Mouse (Mus musculus): ENCODE data around the gene Mrap. TPM values are rescaled to one million over a fixed set of nuclear protein-coding genes. Genes with fewer than 3 reads are reported as not detected.

Mrap gene
- 22.1 and 22.5 TPM in 2 replicates for polyA plus RNA-seq (2015; fragmentation: Nextera tagmentation; extraction: Ambion mirVana)

DNA sequence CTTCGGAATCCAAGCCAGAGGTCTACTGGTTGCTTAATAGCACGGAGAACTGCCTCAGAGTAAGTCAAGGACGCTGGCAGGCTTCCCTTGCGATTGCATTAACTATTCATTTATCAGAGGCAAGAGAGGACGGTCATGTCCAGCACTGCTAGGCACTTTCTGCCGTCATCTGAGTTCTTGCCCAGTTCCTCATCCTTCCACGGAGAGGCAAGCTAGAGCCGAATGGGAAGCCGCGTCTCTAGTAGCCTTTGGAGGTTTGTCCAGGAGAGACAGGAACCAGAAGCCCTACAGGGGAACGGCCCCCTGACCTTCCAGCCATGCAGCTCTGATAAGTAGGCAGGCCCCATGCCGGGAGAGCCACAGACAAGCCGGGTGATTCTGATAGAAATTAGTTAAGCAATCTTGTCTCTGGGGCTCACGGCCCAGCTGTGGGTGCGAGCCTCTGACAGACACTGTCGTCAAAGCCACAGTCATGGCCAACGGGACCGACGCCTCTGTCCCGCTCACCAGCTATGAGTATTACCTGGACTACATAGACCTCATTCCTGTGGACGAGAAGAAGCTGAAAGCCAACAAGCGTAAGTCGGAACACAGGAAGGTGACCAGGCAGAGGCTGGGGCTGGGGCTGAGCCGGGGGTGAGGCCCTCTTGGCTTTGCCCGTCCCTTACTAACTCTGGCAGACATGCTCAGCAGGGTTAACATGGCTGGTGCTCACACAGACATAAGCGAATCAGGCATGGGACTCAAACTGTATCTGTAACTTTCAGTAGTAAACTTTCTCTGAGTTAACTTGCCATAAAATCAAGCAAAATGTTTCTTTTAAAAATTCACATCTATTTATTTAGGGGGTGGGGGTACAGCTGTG lies at the start of gene Mrap:
Gene Mrap (plus strand): TSS at position 116 of the 865 bp plus-strand sequence.

DNA sequence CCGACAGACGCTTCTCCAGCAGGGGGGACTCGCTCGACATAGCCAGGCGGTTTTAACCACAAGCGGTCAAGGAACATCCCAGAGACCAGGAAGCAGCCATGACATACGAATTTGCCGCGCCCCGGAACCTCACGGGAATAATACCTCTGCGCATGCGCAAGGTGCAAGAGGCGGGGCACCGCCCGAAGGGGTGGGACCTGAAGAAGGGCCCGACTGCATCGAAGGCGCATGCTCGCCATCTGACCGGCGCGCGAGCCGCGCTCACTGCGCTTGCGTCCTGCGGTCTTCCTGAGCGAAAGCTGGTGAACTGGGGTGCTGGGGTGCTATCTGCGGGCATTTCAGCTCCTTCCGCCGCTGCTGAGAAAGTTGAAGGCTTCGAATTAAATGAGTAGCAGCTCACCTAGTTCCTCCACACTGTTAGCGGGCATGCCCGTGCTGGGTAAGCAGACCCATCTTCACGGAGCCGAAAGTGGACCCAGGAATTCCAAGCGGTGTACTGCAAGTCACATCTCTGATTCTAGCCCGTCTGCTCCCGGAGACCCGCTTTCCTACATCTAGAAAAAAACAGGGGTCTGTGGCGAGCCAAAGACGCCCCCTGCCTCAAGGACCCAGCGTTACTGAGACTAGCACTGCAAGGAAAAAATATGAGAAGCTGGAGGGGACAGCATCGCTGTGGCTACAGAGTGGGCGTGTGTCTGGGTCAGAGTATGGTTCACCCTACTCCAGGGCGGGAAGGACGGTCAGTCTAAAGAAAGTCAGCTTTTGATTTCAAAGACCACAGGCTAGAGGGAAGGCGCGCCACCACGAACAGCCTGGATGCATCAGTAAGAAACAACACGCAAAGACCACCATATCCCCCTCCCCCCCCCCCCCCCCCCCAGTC lies 10.5 kb upstream of the Mrap start, which contains the start of gene Mis18a:
Gene Mis18a (minus strand): TSS at position 172 of the 883 bp plus-strand sequence.

Other genes starting within 250 kb of the Mrap start
- gene Mis18a, start 10.8 kb upstream of the Mrap start, polyA plus RNA-seq (2015; fragmentation: Nextera tagmentation; extraction: Ambion mirVana): 70.6 and 76.0 TPM in 2 replicates
- 5.1 and 5.5 TPM in 2 replicates for gene Urb1, start 72.2 kb downstream of the Mrap start, polyA plus RNA-seq (2015; fragmentation: Nextera tagmentation; extraction: Ambion mirVana)
- 0.77 and 0.81 TPM in 2 replicates for gene Eva1c, start 88.5 kb downstream of the Mrap start, polyA plus RNA-seq (2015; fragmentation: Nextera tagmentation; extraction: Ambion mirVana)
- 25.9 and 30.3 TPM in 2 replicates for gene Cfap298, start 196.9 kb downstream of the Mrap start, polyA plus RNA-seq (2015; fragmentation: Nextera tagmentation; extraction: Ambion mirVana)